Mouse (Mus musculus) c-Kit-positive CD71-positive TER-119-negative erythroid progenitor cells, embryonic 14.5 days (primary cell): ENCODE data around the gene Rapgef3.

Source experiments
- DNase-seq: peaks from one replicate; pipeline ENCODE4 v3.0.0-alpha.2; 2013; ENCODE audit warnings: low read depth

Rapgef3 gene

DNA sequence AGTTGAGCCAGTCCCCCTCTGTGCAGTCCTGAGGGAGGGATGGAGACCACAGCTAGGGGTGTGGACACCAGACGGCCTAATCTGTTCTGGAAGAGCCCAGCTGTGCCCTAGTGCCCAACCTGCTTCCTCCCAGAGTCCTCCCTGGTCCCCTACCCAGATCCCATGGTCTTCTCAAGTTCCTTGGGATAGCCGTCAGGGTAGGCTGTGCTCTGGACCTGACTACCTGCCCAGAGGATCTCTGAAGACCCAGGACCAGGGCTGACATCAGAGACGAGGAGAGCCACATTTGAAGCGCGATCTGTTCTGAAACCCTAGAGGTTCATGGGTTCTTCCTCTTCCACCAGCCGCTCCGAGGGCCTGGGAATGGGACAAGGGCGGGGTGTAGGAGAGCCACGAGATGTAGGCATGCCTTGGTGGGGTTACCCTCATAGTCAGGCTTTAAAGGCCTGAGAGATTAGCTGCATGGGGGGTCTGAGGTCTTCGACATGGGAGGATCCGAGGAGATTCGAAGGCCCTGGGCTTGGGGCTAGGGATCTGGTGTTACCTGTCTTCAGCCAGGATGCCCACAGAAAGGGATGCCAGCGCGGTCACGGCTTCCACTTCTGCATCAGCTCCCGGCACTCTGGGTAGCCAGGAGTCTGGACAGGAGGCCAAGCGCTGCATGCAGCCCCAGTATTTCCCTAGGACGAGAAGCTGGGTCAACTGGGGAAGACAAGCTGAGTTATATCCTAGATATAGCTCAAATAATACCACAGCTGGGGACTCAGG is 25.8 kb upstream of the Rapgef3 start:
- no peak for DNase-seq

DNA sequence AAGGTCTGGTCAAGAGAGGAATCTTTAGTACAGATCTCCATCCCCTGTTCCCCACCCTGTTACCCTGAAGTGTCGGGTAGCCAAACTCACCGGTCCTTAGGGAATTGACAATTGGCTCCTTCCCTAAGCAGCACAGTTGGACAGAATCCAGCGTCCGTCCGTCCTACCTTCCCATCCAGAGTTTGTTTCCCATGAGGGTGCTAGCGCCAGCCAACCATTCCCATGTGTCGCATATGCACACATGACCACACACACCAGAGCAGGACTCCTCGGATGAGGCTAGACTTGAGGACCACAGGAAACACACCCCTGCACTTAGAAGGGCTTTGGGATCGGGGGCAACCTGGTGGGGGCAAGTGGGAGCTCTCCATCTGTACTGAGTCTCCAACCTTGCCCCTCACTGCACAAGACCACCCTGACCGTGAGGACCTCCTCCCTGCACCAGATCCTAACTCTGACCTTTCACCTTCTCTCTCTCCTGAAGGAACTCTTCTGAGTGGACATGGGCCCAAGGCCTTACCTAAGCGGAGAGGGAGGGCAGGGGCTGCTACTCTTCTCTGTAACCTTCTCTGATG is 23.4 kb upstream of the Rapgef3 start:
- DNase-seq: no peak

DNA sequence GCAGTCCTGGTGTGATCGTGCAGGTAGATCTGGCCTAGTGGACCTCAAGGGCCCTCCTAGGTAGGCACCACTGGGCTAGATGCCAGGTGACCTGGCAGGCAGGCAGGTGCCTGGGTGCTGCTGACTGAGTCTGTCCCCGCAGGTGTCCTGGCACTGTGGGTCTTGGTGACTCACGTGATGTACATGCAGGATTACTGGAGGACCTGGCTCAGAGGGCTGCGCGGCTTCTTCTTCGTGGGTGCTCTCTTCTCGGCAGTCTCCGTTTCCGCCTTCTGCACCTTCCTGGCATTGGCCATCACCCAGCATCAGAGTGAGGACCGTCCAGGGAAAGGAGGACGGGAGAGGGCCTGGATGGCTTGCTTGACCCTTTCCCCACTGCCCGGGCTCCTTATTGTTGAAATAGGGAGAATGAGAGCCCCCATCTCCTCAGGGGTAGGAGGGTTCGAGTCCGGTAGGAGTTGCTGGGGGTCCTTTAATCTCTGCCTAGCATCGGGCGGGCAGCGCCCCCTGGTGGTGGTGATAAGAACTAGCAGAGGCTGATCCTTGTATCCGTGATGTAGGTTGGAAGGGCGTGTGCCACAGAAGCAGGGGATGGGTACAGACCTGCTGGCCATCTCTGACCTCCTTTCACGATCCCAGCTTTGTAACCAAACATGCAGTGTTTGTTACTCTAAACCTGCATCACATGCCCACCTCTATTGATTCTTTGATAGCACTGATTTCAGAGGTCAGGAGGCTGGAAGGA is 22.2 kb upstream of the Rapgef3 start:
- DNase-seq: no peak

- DNase-seq: no peak
Measured at GRCm38 (mm10) chr15:97788821-97789220, 21.0 kb upstream of the Rapgef3 start.

DNA sequence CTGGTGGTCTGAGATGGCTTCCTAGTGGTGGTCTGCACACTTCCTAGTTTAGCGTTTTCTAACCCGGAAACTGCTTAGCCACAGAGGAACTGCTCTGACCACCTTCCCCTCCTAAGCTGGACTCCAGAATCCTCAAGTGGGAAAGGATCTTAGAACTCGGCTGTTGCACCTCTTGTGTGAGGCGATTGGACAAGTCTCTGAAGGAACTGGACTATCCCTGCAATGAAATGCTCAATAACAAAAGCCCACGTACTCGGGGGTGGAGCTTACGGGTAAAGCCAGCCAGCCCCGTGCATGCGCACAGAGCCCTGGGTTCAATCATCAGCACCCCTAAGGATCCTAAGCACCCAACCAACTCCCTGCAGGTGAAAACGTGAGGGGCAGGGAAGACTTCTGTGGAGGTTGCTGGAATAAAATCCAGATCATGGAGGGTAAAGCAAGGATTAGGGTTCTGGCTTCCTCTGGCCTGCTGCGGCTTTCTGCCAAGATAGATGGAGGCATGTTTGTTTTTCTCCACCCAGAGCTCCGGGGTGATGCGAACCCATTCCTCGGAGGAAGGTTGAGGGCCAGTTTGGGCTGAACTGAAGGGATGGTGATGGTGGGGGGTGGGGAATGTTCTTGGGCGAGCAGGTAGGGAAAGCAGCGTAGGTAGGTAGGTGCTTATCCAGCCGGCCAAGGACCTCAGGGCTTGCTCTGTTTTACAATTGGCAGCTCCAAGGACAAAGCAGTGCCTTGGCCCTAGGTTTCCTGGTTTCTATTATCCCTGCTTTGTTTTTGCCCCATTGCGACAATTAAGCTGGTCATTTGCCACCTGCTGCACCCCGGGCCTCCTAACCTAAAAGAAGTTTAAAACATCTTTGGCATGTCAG is 20.3 kb upstream of the Rapgef3 start:
- no peak for DNase-seq

DNA sequence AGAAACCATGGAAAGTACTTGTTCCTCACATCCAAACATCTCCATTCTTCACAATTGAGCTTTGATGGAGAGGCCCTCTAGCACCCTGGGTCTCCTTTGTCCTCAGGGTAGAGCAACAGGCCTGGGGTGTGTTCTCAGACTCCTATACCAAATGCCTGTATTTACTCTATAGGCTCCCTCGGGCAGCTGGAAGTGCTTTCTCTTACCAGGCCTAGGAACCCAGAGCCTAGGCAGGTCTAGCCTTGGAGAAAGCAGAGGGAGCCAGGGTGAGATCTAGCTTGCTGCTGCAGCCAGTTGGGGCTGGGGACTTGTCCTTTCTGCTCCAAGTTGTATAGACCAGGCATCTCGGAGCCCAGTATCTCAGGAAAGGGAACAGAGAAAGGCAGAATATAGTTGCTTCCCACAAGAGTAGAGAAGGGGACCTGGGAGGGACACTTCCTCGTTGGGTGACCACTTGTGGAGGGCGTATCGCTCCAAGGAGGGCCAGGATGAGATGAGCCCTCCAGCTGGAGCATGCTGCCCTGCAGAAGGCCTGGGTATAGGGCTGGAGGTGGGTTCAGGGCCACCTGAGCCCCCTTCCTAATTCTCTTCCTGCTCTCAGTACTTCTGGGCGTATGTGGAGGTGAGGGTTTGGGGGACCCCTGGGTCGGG is 19.5 kb upstream of the Rapgef3 start:
- DNase-seq: no peak

- no peak for DNase-seq
Measured at GRCm38 (mm10) chr15:97786412-97787112, 18.8 kb upstream of the Rapgef3 start.

DNA sequence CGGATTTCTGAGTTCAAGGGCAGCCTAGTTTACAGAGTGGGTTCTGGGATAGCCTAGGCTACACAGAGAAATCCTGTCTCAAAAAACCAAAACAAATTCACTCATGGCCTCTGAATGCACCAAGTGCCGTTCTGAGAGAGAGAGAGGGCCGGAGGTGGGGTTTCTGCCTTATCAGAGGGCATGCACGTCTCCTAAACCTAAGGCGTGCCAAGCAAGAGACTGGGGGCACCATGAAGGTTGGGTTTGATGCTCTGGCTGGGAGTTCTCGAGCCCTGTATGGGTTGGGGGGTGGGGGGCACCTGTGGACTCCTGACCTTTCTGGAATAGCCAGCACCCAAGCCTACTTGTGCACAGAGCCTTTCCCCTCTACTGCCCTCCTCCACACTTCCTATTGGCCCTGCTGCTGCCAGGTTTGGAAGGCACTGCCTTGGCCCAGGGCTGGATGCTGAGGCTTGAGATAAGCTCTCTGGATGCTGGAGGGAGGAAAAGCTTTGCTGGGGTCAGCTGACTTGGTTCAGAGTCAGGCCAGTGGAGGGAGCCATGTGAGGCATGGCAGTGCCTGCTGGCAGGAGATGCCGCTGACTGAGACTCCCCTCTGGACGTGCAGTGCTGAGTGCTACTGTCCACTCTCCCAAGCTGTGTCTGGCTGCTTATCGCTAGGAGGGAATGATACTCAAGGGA is 18.1 kb upstream of the Rapgef3 start:
- no peak for DNase-seq

GRCm38 (mm10) chr15:97784561-97785161 is 16.9 kb upstream of the Rapgef3 start:
- no peak for DNase-seq

DNA sequence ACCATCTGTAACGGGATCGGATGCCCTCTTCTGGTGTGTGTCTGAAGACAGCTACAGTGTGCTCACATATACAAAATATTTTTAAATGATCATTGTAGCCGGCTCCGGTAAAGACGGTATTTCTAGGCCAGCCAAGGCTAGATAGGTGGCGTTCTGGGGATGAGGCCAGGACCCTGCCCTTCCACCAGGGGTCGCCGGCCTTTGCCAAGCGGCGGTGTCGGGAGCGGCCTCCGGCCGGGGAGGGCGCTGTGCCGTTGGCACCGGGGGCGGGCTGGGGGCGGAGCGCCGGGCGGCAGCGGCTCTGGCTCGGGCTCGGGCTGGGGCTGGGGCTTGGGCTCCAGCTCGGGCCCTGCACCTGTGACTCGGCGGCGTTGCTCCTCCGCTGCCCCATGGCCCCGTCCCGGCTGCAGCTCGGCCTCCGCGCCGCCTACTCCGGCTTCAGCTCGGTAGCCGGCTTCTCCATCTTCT is 16.4 kb upstream of the Rapgef3 start:
- DNase-seq: peak; percentile 75

DNA sequence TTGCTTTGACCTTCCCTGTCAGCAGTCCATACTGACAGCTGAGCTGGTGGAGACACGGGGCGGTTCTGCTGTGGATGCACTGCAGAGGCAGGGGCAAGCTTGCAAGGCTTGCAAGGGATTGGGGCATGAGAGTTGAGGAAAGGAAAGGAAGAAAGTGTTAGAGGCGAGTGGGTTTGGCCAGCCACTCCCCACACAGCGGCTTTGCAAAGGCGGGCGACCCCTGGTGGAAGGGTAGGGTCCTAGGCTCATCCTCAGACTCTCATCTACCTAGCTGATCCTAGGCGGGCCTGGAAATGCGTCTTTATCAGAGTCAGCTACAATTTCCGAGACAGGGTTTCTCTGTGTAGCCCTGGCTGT is 15.0 kb upstream of the Rapgef3 start:
- no peak for DNase-seq

GRCm38 (mm10) chr15:97781961-97782748 is 14.4 kb upstream of the Rapgef3 start:
- no peak for DNase-seq

GRCm38 (mm10) chr15:97780611-97781031 is 12.8 kb upstream of the Rapgef3 start:
- no peak for DNase-seq

DNA sequence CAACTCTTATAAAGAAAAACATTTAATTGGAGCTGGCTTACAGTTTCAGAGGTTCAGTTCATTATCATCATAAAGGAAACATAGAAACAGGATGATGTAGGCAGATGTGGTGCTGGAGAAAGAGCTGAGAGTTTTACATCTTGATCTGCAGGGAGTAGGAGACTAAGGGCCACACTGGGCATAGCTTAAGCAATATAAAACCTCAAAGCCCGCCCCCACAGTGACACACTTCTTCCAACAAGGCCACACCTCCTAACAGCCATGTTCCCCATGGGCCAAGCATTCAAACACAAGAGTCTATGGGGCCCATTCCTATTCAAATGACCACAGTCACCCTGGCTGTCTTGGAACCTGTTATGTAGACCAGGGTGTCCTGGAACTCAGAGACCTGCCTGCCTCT is 11.8 kb upstream of the Rapgef3 start:
- no peak for DNase-seq

- no peak for DNase-seq
Measured at GRCm38 (mm10) chr15:97778311-97779098, 10.7 kb upstream of the Rapgef3 start, which contains the start of gene Slc48a1. TSS of gene Slc48a1 (plus strand) at chr15:97778520.

GRCm38 (mm10) chr15:97776919-97777318 is 9.1 kb upstream of the Rapgef3 start:
- DNase-seq: no peak

DNA sequence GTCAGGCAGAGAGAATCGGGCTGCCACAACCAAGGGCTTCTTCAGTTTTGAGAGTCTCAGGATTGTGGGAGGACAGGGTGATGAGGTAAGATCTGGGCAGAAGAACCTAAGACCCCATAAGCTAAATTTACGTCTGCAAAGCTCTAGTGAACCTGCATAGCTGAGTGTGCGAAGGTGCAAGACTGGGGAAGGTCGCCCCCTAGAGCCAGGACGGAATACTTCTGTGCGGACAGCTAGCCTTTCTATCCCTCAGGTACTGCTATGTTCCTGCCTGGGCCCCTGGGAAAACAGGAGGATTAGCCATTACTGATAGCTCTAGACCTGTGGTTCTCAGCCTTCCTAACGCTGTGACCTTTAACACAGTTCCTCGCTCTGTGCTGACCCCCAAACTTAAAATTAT is 8.7 kb upstream of the Rapgef3 start:
- DNase-seq: no peak

- DNase-seq: no peak
Measured at GRCm38 (mm10) chr15:97773961-97774370, 6.2 kb upstream of the Rapgef3 start.
